Mouse (Mus musculus): ENCODE measurements around the gene Wfdc13. TPM values are rescaled to one million over a fixed set of nuclear protein-coding genes. Genes with fewer than 3 reads are reported as not detected.
"Not testable (repeated sequence)": the region's sequence is repeated elsewhere in the genome, so short reads cannot be mapped to it uniquely, and the experiment has no call there.

Gene Wfdc13
- total RNA-seq, 1 experiment from 2014 or later, result not detected

- DNase-seq, result not testable (repeated sequence)
These were observed 31.4 kb downstream of the Wfdc13 start for GRCm38 (mm10) chr2:164716194-164716786.

GRCm38 (mm10) chr2:164723276-164723675, 38.4 kb downstream of the Wfdc13 start:
- DNase-seq, result no peak

- DNase-seq, result peak; percentile 68
These were observed 41.1 kb downstream of the Wfdc13 start for GRCm38 (mm10) chr2:164725895-164726619.

GRCm38 (mm10) chr2:164731719-164732118, 46.8 kb downstream of the Wfdc13 start:
- no peak for DNase-seq

- DNase-seq, result no peak
These were observed 48.4 kb downstream of the Wfdc13 start for GRCm38 (mm10) chr2:164733259-164733658.

GRCm38 (mm10) chr2:164734839-164735238, 49.9 kb downstream of the Wfdc13 start:
- no peak for DNase-seq

- no peak for DNase-seq
These were observed 50.5 kb downstream of the Wfdc13 start for GRCm38 (mm10) chr2:164735446-164735845.

Other genes starting within 250 kb of the Wfdc13 start
- gene Sdc4, start 241.2 kb upstream of the Wfdc13 start, total RNA-seq (2021), result 75.1 and 82.0 TPM in 2 replicates
- gene Sys1, start 228.1 kb upstream of the Wfdc13 start, total RNA-seq (2021), result 27.0 and 30.0 TPM in 2 replicates
- 4.0 TPM in 1 of 2 replicates, not detected in the other for gene Gm20458, start 224.1 kb upstream of the Wfdc13 start, total RNA-seq (2021)
- gene Trp53tg5, start 211.4 kb upstream of the Wfdc13 start, total RNA-seq (2021), result not detected in 2 replicates
- 6.3 and 6.4 TPM in 2 replicates for gene Dbndd2, start 199.0 kb upstream of the Wfdc13 start, total RNA-seq (2021)
- gene Pigt, start 187.6 kb upstream of the Wfdc13 start, total RNA-seq (2021), result 98.3 and 99.7 TPM in 2 replicates
- not detected in 2 replicates for gene Wfdc2, start 122.7 kb upstream of the Wfdc13 start, total RNA-seq (2021)
- gene Spint3, start 111.6 kb upstream of the Wfdc13 start, total RNA-seq (2021), result not detected in 2 replicates
- 0.58 TPM in 1 of 2 replicates, not detected in the other for gene Wfdc6a, start 99.7 kb upstream of the Wfdc13 start, total RNA-seq (2021)
- not detected in 2 replicates for gene Eppin, start 91.5 kb upstream of the Wfdc13 start, total RNA-seq (2021)
- gene Wfdc6b, start 71.6 kb upstream of the Wfdc13 start, total RNA-seq (2021), result not detected in 2 replicates
- gene Wfdc8, start 71.5 kb upstream of the Wfdc13 start, total RNA-seq (2021), result not detected in 2 replicates
- not detected in 2 replicates for gene Wfdc16, start 46.3 kb upstream of the Wfdc13 start, total RNA-seq (2021)
- gene Wfdc10, start 29.1 kb upstream of the Wfdc13 start, total RNA-seq (2021), result not detected in 2 replicates
- gene Wfdc9, start 28.5 kb upstream of the Wfdc13 start, total RNA-seq (2021), result not detected in 2 replicates
- not detected in 2 replicates for gene Wfdc11, start 11.0 kb upstream of the Wfdc13 start, total RNA-seq (2021)
- gene Spint4, start 13.4 kb downstream of the Wfdc13 start, total RNA-seq (2021), result not detected in 2 replicates
- gene Spint5, start 30.2 kb downstream of the Wfdc13 start, total RNA-seq (2021), result not detected in 2 replicates
- 0.39 and 0.57 TPM in 2 replicates for gene Wfdc3, start 60.8 kb downstream of the Wfdc13 start, total RNA-seq (2021)
- 43.5 and 45.3 TPM in 2 replicates for gene Dnttip1, start 60.9 kb downstream of the Wfdc13 start, total RNA-seq (2021)
- 9.9 and 14.1 TPM in 2 replicates for gene Ube2c, start 84.8 kb downstream of the Wfdc13 start, total RNA-seq (2021)
- not detected in 2 replicates for gene Tnnc2, start 94.9 kb downstream of the Wfdc13 start, total RNA-seq (2021)
- gene Snx21, start 100.7 kb downstream of the Wfdc13 start, total RNA-seq (2021), result 36.6 and 50.0 TPM in 2 replicates
- gene Acot8, start 119.8 kb downstream of the Wfdc13 start, total RNA-seq (2021), result 28.9 and 36.0 TPM in 2 replicates
- 4.3 and 5.5 TPM in 2 replicates for gene Zswim3, start 120.0 kb downstream of the Wfdc13 start, total RNA-seq (2021)
- gene Zswim1, start 137.6 kb downstream of the Wfdc13 start, total RNA-seq (2021), result 11.9 and 14.2 TPM in 2 replicates
- not detected in 2 replicates for gene Spata25, start 143.4 kb downstream of the Wfdc13 start, total RNA-seq (2021)
- 108 and 121 TPM in 2 replicates for gene Ctsa, start 147.8 kb downstream of the Wfdc13 start, total RNA-seq (2021)
- gene Neurl2, start 148.3 kb downstream of the Wfdc13 start, total RNA-seq (2021), result 1.3 and 2.2 TPM in 2 replicates
- 12.7 and 16.2 TPM in 2 replicates for gene Pltp, start 172.6 kb downstream of the Wfdc13 start, total RNA-seq (2021)
- 46.6 and 60.9 TPM in 2 replicates for gene Pcif1, start 194.2 kb downstream of the Wfdc13 start, total RNA-seq (2021)
- gene Zfp335, start 226.7 kb downstream of the Wfdc13 start, total RNA-seq (2021), result 21.2 and 23.9 TPM in 2 replicates